Mouse (Mus musculus): ENCODE results near the gene Mdfic. TPM values are rescaled to one million over a fixed set of nuclear protein-coding genes. Genes with fewer than 3 reads are reported as not detected.
A peak's percentile ranks its signal among the peaks of the same experiment; 100 is the strongest.

Mdfic gene
- polyA plus RNA-seq, 1 experiment from 2014 or later: 8.5 TPM

GRCm38 (mm10) chr6:15780127-15780526 is 59.7 kb downstream of the Mdfic start:
- Histone ChIP-seq H3K27ac (replicated peaks; ENCODE audit: low read depth, low read length) (no peak overlapping the region), H3K4me3 (ENCODE audit: low read depth, low read length) (no peak overlapping the region), H3K9me3 (replicated peaks; ENCODE audit: control insufficient read depth, low read length) (no peaks in the 10 kb centered on the region), H3K4me2 (ENCODE audit: low read depth, low read length) (no peak overlapping the region), H3K9ac (replicated peaks; ENCODE audit: low read length) (no peak overlapping the region), H3K27me3 (ENCODE audit: control insufficient read depth, insufficient read depth, low read length) (no peaks in the 10 kb centered on the region), H3K36me3 (replicated peaks; ENCODE audit: control insufficient read depth, insufficient read depth, low read depth, low read length) (no peaks in the 10 kb centered on the region), H3K4me1 (ENCODE audit: control insufficient read depth, insufficient read depth, low read length) (no peaks in the 10 kb centered on the region)
- ATAC-seq (replicated peaks; ENCODE audit: insufficient number of reproducible peaks, low FRiP score, low TSS enrichment, low read depth) (no peak), DNase-seq (ENCODE audit: low spot score) (no peak)

- Histone ChIP-seq H3K4me3 (ENCODE audit: low read depth, low read length) (no peak overlapping the region), H3K4me2 (ENCODE audit: low read depth, low read length) (no peak overlapping the region), H3K9me3 (replicated peaks; ENCODE audit: control insufficient read depth, low read length) (no peaks in the 10 kb centered on the region), H3K27me3 (ENCODE audit: control insufficient read depth, insufficient read depth, low read length) (no peaks in the 10 kb centered on the region), H3K27ac (replicated peaks; ENCODE audit: low read depth, low read length) (no peak overlapping the region), H3K36me3 (replicated peaks; ENCODE audit: control insufficient read depth, insufficient read depth, low read depth, low read length) (no peaks in the 10 kb centered on the region), H3K9ac (replicated peaks; ENCODE audit: low read length) (no peak overlapping the region), H3K4me1 (ENCODE audit: control insufficient read depth, insufficient read depth, low read length) (no peaks in the 10 kb centered on the region)
- DNase-seq (ENCODE audit: low spot score) (no peak), ATAC-seq (replicated peaks; ENCODE audit: insufficient number of reproducible peaks, low FRiP score, low TSS enrichment, low read depth) (no peak)
- WGBS: 93% methylated on average over 2 of the region's 2 CpGs
Measured at GRCm38 (mm10) chr6:15780688-15781087, 60.2 kb downstream of the Mdfic start.

DNA sequence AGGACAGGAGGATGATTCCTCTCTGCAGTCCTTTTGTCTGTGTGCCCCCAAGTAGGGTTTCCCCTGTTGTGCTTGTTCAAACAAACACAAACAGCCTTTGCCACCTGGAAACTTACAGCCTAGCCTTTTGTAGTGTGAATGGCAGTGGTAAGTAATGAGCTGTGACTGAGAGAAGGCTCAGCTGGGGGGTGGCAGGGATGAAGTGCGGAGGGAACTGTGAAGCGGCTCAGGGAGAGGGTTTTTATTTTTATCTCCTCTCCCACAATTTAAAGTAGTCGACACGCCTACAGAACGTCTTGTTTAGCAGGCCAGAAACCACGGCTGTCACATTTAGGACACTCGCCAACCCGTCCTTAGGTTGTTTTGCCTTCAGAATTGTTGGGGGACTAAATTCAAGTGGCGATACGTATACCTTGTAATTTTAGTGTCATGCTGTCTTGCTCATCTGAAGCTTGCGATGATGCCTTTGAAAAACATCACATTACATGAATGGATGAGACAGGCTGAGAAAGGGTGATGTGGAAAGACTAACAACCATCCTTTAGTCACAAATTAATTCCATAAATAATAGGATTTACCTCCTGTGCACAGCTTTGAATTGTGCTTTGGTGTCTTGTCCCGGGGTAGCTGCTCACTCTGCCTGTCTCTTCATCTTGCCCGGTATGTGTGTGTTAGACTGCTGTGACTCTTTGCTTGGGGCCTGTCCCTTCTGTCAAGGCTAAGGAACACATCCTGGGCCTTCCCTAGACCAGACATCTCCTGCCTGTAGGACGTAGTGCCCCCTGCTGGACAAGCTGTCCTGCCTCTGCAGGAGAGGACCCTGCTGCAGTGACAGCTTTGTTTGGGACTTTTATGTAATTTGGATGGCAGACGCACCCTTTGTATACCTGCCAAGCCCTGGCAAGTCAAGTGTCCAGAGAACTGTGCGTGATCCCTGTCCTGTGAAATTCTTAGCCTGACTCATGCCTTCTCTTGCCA is 69.4 kb downstream of the Mdfic start:
- Histone ChIP-seq H3K27ac (replicated peaks; ENCODE audit: low read depth, low read length) (no peak overlapping the region), H3K4me3 (ENCODE audit: low read depth, low read length) (no peak overlapping the region), H3K9ac (replicated peaks; ENCODE audit: low read length) (no peak overlapping the region), H3K4me1 (ENCODE audit: control insufficient read depth, insufficient read depth, low read length) (no peaks in the 10 kb centered on the region), H3K9me3 (replicated peaks; ENCODE audit: control insufficient read depth, low read length) (no peaks in the 10 kb centered on the region), H3K4me2 (ENCODE audit: low read depth, low read length) (no peak overlapping the region), H3K36me3 (replicated peaks; ENCODE audit: control insufficient read depth, insufficient read depth, low read depth, low read length) (no peaks in the 10 kb centered on the region), H3K27me3 (ENCODE audit: control insufficient read depth, insufficient read depth, low read length) (no peaks in the 10 kb centered on the region)
- WGBS: 37% methylated on average over 16 of the region's 16 CpGs
- peak; percentile 51 for DNase-seq (ENCODE audit: low spot score)
- peak; percentile 62; the same call in 1 of the 2 replicates for ATAC-seq (replicated peaks; ENCODE audit: insufficient number of reproducible peaks, low FRiP score, low TSS enrichment, low read depth)

DNA sequence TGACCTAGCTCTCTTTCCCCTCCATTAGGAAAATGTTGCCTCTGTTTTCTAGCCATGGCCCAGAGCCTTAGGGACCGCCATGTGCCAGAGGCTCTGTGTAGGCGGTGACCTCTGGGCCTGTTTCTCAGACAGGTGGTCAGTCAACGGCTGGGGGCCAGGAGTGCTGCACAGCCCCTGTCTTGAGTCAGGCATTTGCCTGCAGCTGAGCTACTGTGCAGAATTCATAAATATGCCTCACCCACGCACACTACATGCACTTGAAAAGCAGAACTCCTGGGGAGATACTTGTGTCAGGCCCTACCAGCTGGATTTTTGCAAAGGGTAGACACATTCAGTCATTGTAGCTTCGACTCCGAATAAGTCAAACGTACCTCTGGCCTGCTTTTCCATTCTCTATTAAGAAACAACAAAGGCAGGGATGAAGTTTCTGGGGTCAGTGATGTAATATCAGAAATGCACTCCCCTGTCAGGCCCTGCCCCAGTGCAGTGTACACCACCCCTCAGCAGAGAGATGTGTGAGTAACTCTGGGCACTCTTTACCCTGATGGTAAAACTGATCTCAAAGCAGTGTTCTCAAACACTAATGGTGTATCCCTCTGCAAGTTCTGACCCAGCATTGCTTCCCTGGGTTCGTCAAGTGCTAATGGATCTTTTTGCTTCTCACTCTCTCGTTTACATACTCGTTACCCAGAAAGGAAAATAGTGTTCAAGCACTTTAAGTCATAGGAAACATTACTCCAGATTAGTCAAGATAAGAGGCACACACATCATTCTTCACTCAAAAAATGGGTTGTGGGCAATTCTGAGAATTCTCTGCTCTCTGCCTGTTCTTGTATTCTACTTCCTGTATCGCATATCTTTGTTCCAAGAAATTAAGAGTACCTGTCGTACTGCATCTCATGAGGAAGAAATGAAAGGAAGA is 72.5 kb downstream of the Mdfic start:
- ATAC-seq (replicated peaks; ENCODE audit: insufficient number of reproducible peaks, low FRiP score, low TSS enrichment, low read depth) (no peak), DNase-seq (ENCODE audit: low spot score) (no peak)
- Histone ChIP-seq H3K4me3 (ENCODE audit: low read depth, low read length) (no peak overlapping the region), H3K9me3 (replicated peaks; ENCODE audit: control insufficient read depth, low read length) (no peaks in the 10 kb centered on the region), H3K27ac (replicated peaks; ENCODE audit: low read depth, low read length) (no peak overlapping the region), H3K4me1 (ENCODE audit: control insufficient read depth, insufficient read depth, low read length) (no peaks in the 10 kb centered on the region), H3K36me3 (replicated peaks; ENCODE audit: control insufficient read depth, insufficient read depth, low read depth, low read length) (no peaks in the 10 kb centered on the region), H3K4me2 (ENCODE audit: low read depth, low read length) (no peak overlapping the region), H3K9ac (replicated peaks; ENCODE audit: low read length) (no peak overlapping the region), H3K27me3 (ENCODE audit: control insufficient read depth, insufficient read depth, low read length) (no peaks in the 10 kb centered on the region)
- 68% methylated on average over 12 of the region's 12 CpGs for WGBS

GRCm38 (mm10) chr6:15793602-15794345 is 73.3 kb downstream of the Mdfic start:
- no peak overlapping the region for H3K9ac ChIP-seq (replicated peaks; ENCODE audit: low read length)
- no peak for ATAC-seq (replicated peaks; ENCODE audit: insufficient number of reproducible peaks, low FRiP score, low TSS enrichment, low read depth)
- WGBS: 80% methylated on average over 8 of the region's 8 CpGs
- H3K4me3 ChIP-seq (ENCODE audit: low read depth, low read length): no peak overlapping the region
- no peaks in the 10 kb centered on the region for H3K36me3 ChIP-seq (replicated peaks; ENCODE audit: control insufficient read depth, insufficient read depth, low read depth, low read length)
- no peak overlapping the region for H3K27ac ChIP-seq (replicated peaks; ENCODE audit: low read depth, low read length)
- no peaks in the 10 kb centered on the region for H3K9me3 ChIP-seq (replicated peaks; ENCODE audit: control insufficient read depth, low read length)
- H3K4me1 ChIP-seq (ENCODE audit: control insufficient read depth, insufficient read depth, low read length): no peaks in the 10 kb centered on the region
- no peaks in the 10 kb centered on the region for H3K27me3 ChIP-seq (ENCODE audit: control insufficient read depth, insufficient read depth, low read length)
- no peak for DNase-seq (ENCODE audit: low spot score)
- H3K4me2 ChIP-seq (ENCODE audit: low read depth, low read length): no peak overlapping the region

- no peak overlapping the region for H3K4me3 ChIP-seq (ENCODE audit: low read depth, low read length)
- ATAC-seq (replicated peaks; ENCODE audit: insufficient number of reproducible peaks, low FRiP score, low TSS enrichment, low read depth) (no peak), DNase-seq (ENCODE audit: low spot score) (no peak)
- no peaks in the 10 kb centered on the region for H3K9me3 ChIP-seq (replicated peaks; ENCODE audit: control insufficient read depth, low read length)
- H3K27me3 ChIP-seq (ENCODE audit: control insufficient read depth, insufficient read depth, low read length): no peaks in the 10 kb centered on the region
- no peaks in the 10 kb centered on the region for H3K36me3 ChIP-seq (replicated peaks; ENCODE audit: control insufficient read depth, insufficient read depth, low read depth, low read length)
- no peak overlapping the region for H3K27ac ChIP-seq (replicated peaks; ENCODE audit: low read depth, low read length)
- H3K9ac ChIP-seq (replicated peaks; ENCODE audit: low read length): no peak overlapping the region
- no peak overlapping the region for H3K4me2 ChIP-seq (ENCODE audit: low read depth, low read length)
- H3K4me1 ChIP-seq (ENCODE audit: control insufficient read depth, insufficient read depth, low read length): no peaks in the 10 kb centered on the region
- 91% methylated on average over 3 of the region's 3 CpGs for WGBS
Measured at GRCm38 (mm10) chr6:15794801-15795200, 74.3 kb downstream of the Mdfic start.

- WGBS: 96% methylated on average over 5 of the region's 5 CpGs
- Histone ChIP-seq H3K27ac (replicated peaks; ENCODE audit: low read depth, low read length) (no peak overlapping the region), H3K4me2 (ENCODE audit: low read depth, low read length) (no peak overlapping the region), H3K4me1 (ENCODE audit: control insufficient read depth, insufficient read depth, low read length) (no peaks in the 10 kb centered on the region), H3K36me3 (replicated peaks; ENCODE audit: control insufficient read depth, insufficient read depth, low read depth, low read length) (no peaks in the 10 kb centered on the region), H3K9ac (replicated peaks; ENCODE audit: low read length) (no peak overlapping the region), H3K4me3 (ENCODE audit: low read depth, low read length) (no peak overlapping the region), H3K9me3 (replicated peaks; ENCODE audit: control insufficient read depth, low read length) (no peaks in the 10 kb centered on the region), H3K27me3 (ENCODE audit: control insufficient read depth, insufficient read depth, low read length) (no peaks in the 10 kb centered on the region)
- DNase-seq (ENCODE audit: low spot score) (no peak), ATAC-seq (replicated peaks; ENCODE audit: insufficient number of reproducible peaks, low FRiP score, low TSS enrichment, low read depth) (no peak)
Measured at GRCm38 (mm10) chr6:15807382-15807781, 86.9 kb downstream of the Mdfic start.

Measured in embryonic facial prominence, embryonic 11.5 days (tissue).